Mouse (Mus musculus) stomach, postnatal 0 days (tissue): ENCODE results near the gene Gcnt3. TPM values are rescaled to one million over a fixed set of nuclear protein-coding genes. Genes with fewer than 3 reads are reported as not detected.

ENCODE experiments used
- ATAC-seq: fragments of 200-750 bp; cut with Nextera tagmentation; 2 replicates; pipeline ENCODE4 v1.8.0; 2017; ENCODE audit not compliant: low FRiP score, low TSS enrichment
- DNase-seq: peaks from one replicate; pipeline ENCODE4 v3.0.0-alpha.2; 2016; ENCODE audit warnings: low spot score
- H3K27ac ChIP-seq: fragments of 300-500 bp; sonication (generic); replicated peaks from 2 replicates; pipeline ENCODE4 v1.5.1; 2014; ENCODE audit warnings: mild to moderate bottlenecking, control low read depth
- H3K27me3 ChIP-seq: fragments of 300-500 bp; sonication (generic); 2 replicates; pipeline ENCODE4 v1.6.1; 2014; ENCODE audit warnings: low read length; ENCODE audit not compliant: control insufficient read depth, insufficient read depth
- H3K36me3 ChIP-seq: fragments of 300-500 bp; sonication (generic); 2 replicates; pipeline ENCODE4 v1.6.1; 2014; ENCODE audit warnings: low read length, mixed read lengths; ENCODE audit not compliant: control insufficient read depth, insufficient read depth
- H3K4me1 ChIP-seq: fragments of 300-500 bp; sonication (generic); replicated peaks from 2 replicates; pipeline ENCODE4 v1.6.1; 2014; ENCODE audit warnings: antibody characterized with exemption; ENCODE audit not compliant: control insufficient read depth, insufficient read depth
- H3K4me2 ChIP-seq: fragments of 300-500 bp; sonication (generic); replicated peaks from 2 replicates; pipeline ENCODE4 v1.6.1; 2014; ENCODE audit warnings: low read depth, mild to moderate bottlenecking, control low read depth, moderate library complexity
- H3K4me3 ChIP-seq: fragments of 300-500 bp; sonication (generic); 2 replicates; pipeline ENCODE4 v1.5.1; 2014; ENCODE audit warnings: low read depth, low read length, control low read depth
- H3K9ac ChIP-seq: fragments of 300-500 bp; sonication (generic); 2 replicates; pipeline ENCODE4 v1.6.1; 2014; ENCODE audit warnings: mild to moderate bottlenecking, low read length, control low read depth, mixed read lengths
- H3K9me3 ChIP-seq: fragments of 300-500 bp; sonication (generic); 2 replicates; pipeline ENCODE4 v1.6.1; 2016; ENCODE audit warnings: low read length; ENCODE audit not compliant: control insufficient read depth
- CTCF ChIP-seq: IDR thresholded peaks from 2 replicates; pipeline ENCODE4 v1.5.1; 2016; ENCODE audit warnings: antibody characterized with exemption, low read depth, mild to moderate bottlenecking, moderate library complexity
- EP300 ChIP-seq: optimal IDR thresholded peaks from 2 replicates; pipeline ENCODE3; 2016; ENCODE audit warnings: antibody characterized with exemption
- WGBS: fragments of 180-500 bp; shearing (Covaris S2); extraction: QIAGEN DNeasy Blood & Tissue Kit; methylation state at CpG from one replicate; pipeline ENCODE4 v1.1.7; 2014; 5-methylcytosine and 5-hydroxymethylcytosine counted together
- polyA plus RNA-seq: library from polyadenylated mRNA; unstranded; fragments of >200 nt; fragmentation: Nextera tagmentation; extraction: Ambion mirVana; gene quantifications from 2 replicates; pipeline ENCODE4 v1.2.1, GENCODE M21; 2015

The Gcnt3 gene
- polyA plus RNA-seq, 1 experiment from 2014 or later = 76.2 TPM

- H3K9ac ChIP-seq = no peak overlapping the region
- H3K4me2 ChIP-seq = no peak overlapping the region
- 34% methylated on average over 6 of the region's 6 CpGs for WGBS
- peaks cover 4% of the 10 kb centered on the region; the same call in 1 of the 2 replicates for H3K4me1 ChIP-seq
- no peak for ATAC-seq
- H3K4me3 ChIP-seq = no peak overlapping the region
- no peaks in the 10 kb centered on the region for H3K36me3 ChIP-seq
- no peak for TF ChIP-seq EP300
- TF ChIP-seq CTCF = no peak
- no peaks in the 10 kb centered on the region for H3K27me3 ChIP-seq
- no peaks in the 10 kb centered on the region for H3K9me3 ChIP-seq
- peak overlapping the region; percentile 77 for H3K27ac ChIP-seq
- no peak for DNase-seq
Observed at GRCm38 (mm10) chr9:70048751-70049415, 11.0 kb upstream of the Gcnt3 start.

- WGBS = 42% methylated on average over 5 of the region's 5 CpGs
- DNase-seq (no peak), ATAC-seq (no peak)
- TF ChIP-seq EP300 = no peak
- TF ChIP-seq CTCF = no peak
- no peaks in the 10 kb centered on the region for H3K9me3 ChIP-seq
- H3K4me2 ChIP-seq = no peak overlapping the region
- H3K9ac ChIP-seq = no peak overlapping the region
- H3K36me3 ChIP-seq = no peaks in the 10 kb centered on the region
- peak overlapping the region; percentile 77 for H3K27ac ChIP-seq
- H3K4me3 ChIP-seq = no peak overlapping the region
- H3K27me3 ChIP-seq = no peaks in the 10 kb centered on the region
- peaks cover 4% of the 10 kb centered on the region; the same call in 1 of the 2 replicates for H3K4me1 ChIP-seq
Observed at GRCm38 (mm10) chr9:70048280-70048679, 10.4 kb upstream of the Gcnt3 start.

DNA sequence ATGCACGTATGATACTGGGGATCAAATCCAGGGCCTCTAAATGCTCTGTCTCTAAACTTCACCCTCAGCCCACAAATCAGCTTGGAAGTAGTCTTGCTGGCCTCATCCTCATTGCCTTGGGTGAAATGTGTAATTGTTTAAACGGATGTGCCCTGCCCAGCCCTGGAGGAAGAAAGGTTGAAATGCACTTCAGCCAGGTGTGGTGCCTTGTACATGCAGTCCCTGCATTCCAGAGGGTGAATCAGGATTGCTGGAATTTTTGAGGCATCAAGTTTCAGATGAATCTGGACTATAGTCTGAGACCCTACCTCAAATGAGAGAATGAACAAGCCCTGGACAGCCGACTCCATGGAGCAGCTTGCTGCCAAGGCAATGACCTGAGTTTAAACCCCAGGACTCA, 10.0 kb upstream of the Gcnt3 start:
- no peak for TF ChIP-seq CTCF
- no peak for TF ChIP-seq EP300
- Histone ChIP-seq H3K27ac (peak overlapping the region; percentile 77), H3K4me1 (peaks cover 4% of the 10 kb centered on the region; the same call in 1 of the 2 replicates), H3K4me3 (no peak overlapping the region), H3K9ac (no peak overlapping the region), H3K27me3 (no peaks in the 10 kb centered on the region), H3K9me3 (no peaks in the 10 kb centered on the region), H3K36me3 (no peaks in the 10 kb centered on the region), H3K4me2 (no peak overlapping the region)
- 38% methylated on average over 3 of the region's 3 CpGs for WGBS
- peak; percentile 69 for ATAC-seq
- DNase-seq = no peak

- Histone ChIP-seq H3K9me3 (no peaks in the 10 kb centered on the region), H3K9ac (no peak overlapping the region), H3K27ac (peak overlapping the region; percentile 24; the same call in 1 of the 2 replicates), H3K36me3 (no peaks in the 10 kb centered on the region), H3K4me1 (peaks cover 4% of the 10 kb centered on the region; the same call in 1 of the 2 replicates), H3K4me3 (no peak overlapping the region), H3K4me2 (no peak overlapping the region), H3K27me3 (no peaks in the 10 kb centered on the region)
- ATAC-seq = peak; percentile 39
- no peak for DNase-seq
- WGBS = 63% methylated on average over 6 of the region's 6 CpGs
- no peak for TF ChIP-seq EP300
- no peak for TF ChIP-seq CTCF
Observed at GRCm38 (mm10) chr9:70046255-70046654, 8.4 kb upstream of the Gcnt3 start.

DNA sequence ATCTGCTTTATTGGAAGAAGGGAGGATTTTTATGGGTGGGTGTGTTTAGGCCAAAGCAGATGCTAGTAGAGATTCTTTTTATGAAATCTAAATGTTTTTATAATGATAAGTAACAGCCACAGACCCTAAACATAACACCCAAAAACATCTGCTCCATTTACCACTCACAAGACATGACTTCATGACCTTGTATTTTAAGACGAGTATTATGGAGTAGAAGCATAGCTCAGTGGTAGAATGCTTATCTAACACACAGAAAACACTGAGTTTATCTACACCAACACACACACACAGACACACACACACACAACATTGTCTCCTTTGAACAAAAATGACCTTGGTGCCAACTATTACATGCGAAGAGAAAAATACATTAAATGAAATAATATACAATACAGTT, 7.0 kb upstream of the Gcnt3 start:
- no peak overlapping the region for H3K27ac ChIP-seq
- 57% methylated on average over 2 of the region's 2 CpGs for WGBS
- DNase-seq (no peak), ATAC-seq (no peak)
- no peak overlapping the region for H3K4me2 ChIP-seq
- no peak overlapping the region for H3K4me3 ChIP-seq
- no peaks in the 10 kb centered on the region for H3K27me3 ChIP-seq
- TF ChIP-seq EP300 (no peak), CTCF (no peak)
- no peaks in the 10 kb centered on the region for H3K36me3 ChIP-seq
- peaks cover 4% of the 10 kb centered on the region; the same call in 1 of the 2 replicates for H3K4me1 ChIP-seq
- no peaks in the 10 kb centered on the region for H3K9me3 ChIP-seq
- H3K9ac ChIP-seq = no peak overlapping the region

DNA sequence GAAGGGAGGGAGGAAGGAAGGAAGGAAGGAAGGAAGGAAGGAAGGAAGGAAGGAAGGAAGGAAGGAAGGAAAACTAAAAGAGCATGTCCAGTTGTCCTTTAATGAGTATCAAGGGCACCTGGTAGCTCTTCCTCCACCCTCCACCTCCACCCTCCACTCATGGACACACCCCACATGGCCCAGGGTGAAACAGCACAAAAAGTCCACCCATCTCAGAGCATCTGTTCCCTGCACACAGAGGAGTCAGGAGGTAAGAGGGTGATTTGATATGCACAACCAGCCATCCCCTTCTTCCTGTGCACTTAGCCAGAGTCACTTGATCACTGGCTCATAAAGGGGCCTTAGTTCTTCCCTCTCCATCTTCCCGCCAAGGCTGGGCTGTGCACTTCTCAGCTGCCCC, 5.0 kb upstream of the Gcnt3 start:
- no peaks in the 10 kb centered on the region for H3K9me3 ChIP-seq
- WGBS = 82% methylated on average over 1 of the region's 1 CpGs
- TF ChIP-seq CTCF = no peak
- no peak for TF ChIP-seq EP300
- DNase-seq (no peak), ATAC-seq (no peak)
- no peak overlapping the region for H3K27ac ChIP-seq
- H3K4me3 ChIP-seq = no peak overlapping the region
- H3K27me3 ChIP-seq = no peaks in the 10 kb centered on the region
- H3K36me3 ChIP-seq = no peaks in the 10 kb centered on the region
- no peaks in the 10 kb centered on the region for H3K4me1 ChIP-seq
- no peak overlapping the region for H3K9ac ChIP-seq
- no peak overlapping the region for H3K4me2 ChIP-seq
